Mouse (Mus musculus) right cerebral cortex, adult 18-20 months (tissue): ENCODE results near the gene Mief1.
A peak's percentile ranks its signal among the peaks of the same experiment; 100 is the strongest.

Experiments
- DNase-seq: peaks from one replicate; pipeline ENCODE4 v3.0.0; 2022; ENCODE audit warnings: mixed read lengths

The Mief1 gene

GRCm38 (mm10) chr15:80233733-80234509 is at the start of gene Mief1:
Mief1 (plus strand) TSS chr15:80234018.
- DNase-seq: peak; percentile 99

GRCm38 (mm10) chr15:80188927-80189326 is 44.9 kb upstream of the Mief1 start:
- no peak for DNase-seq

- no peak for DNase-seq
These were observed 43.7 kb upstream of the Mief1 start for GRCm38 (mm10) chr15:80190075-80190474.

GRCm38 (mm10) chr15:80191585-80192245 is 42.1 kb upstream of the Mief1 start:
- no peak for DNase-seq

GRCm38 (mm10) chr15:80192246-80192585 is 41.6 kb upstream of the Mief1 start:
- DNase-seq: no peak

GRCm38 (mm10) chr15:80192847-80193246 is 41.0 kb upstream of the Mief1 start:
- DNase-seq: no peak

- DNase-seq: no peak
These were observed 34.3 kb upstream of the Mief1 start for GRCm38 (mm10) chr15:80199556-80199955.

GRCm38 (mm10) chr15:80202111-80202775 is 31.6 kb upstream of the Mief1 start:
- peak; percentile 71 for DNase-seq

GRCm38 (mm10) chr15:80203406-80203805 is 30.4 kb upstream of the Mief1 start:
- no peak for DNase-seq

GRCm38 (mm10) chr15:80206057-80206565 is 27.7 kb upstream of the Mief1 start:
- no peak for DNase-seq

GRCm38 (mm10) chr15:80208446-80208845 is 25.4 kb upstream of the Mief1 start:
- DNase-seq: no peak

GRCm38 (mm10) chr15:80213688-80214087 is 20.1 kb upstream of the Mief1 start:
- DNase-seq: no peak

GRCm38 (mm10) chr15:80215716-80216479 is 17.9 kb upstream of the Mief1 start:
- no peak for DNase-seq

GRCm38 (mm10) chr15:80216480-80216820 is 17.4 kb upstream of the Mief1 start:
- DNase-seq: no peak

- no peak for DNase-seq
These were observed 16.3 kb upstream of the Mief1 start for GRCm38 (mm10) chr15:80217476-80217875.

GRCm38 (mm10) chr15:80219211-80219610 is 14.6 kb upstream of the Mief1 start:
- no peak for DNase-seq

GRCm38 (mm10) chr15:80219705-80220657 is 13.8 kb upstream of the Mief1 start:
- DNase-seq: no peak

- DNase-seq: no peak
These were observed 12.8 kb upstream of the Mief1 start for GRCm38 (mm10) chr15:80221031-80221430.

GRCm38 (mm10) chr15:80223751-80224150 is 10.1 kb upstream of the Mief1 start:
- no peak for DNase-seq

- DNase-seq: peak; percentile 38
These were observed 8.6 kb upstream of the Mief1 start for GRCm38 (mm10) chr15:80225208-80225607.

GRCm38 (mm10) chr15:80225796-80226195 is 8.0 kb upstream of the Mief1 start:
- DNase-seq: no peak
